21 mouse cellular contexts compared by ENCODE assay signal in the genomic region with DNA sequence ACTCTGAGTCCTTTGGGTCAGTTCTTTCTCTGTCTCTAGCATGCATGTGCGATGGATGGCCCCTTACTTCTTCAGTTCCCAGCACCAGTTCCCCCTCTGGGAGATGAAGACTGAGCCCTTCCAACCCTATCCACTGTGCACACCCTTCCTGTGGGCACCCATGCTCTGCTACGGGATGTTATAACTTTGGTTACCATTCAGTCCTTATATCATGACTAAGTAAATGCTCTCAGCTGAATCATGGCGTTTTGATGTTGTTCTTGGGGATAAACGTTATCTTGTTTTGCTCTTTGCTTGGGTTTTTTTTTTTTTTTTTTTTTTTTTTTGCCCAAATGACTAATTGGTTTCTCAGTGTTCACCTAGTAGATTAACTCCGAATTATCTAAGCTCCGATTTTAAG. TPM values are rescaled to one million over a fixed set of nuclear protein-coding genes. Genes with fewer than 3 reads are reported as not detected.
DNase-seq lines count a peak whose midpoint lies in the region; ATAC-seq and TF ChIP-seq lines count a peak whose summit lies in the region.
"Had no signal": no experiment of that assay in that cellular context is flagged by ENCODE, and none has a peak within 500 bp of the region (broad histone marks: within the 10 kb centered on the region; RNA-seq: fewer than 3 reads in every experiment).

No protein-coding gene starts in this region.

- H3K4me1 ChIP-seq in megakaryocyte, embryonic 14.5 days: peaks cover 97% of the 10 kb centered on the region
- peaks cover 2% of the 10 kb centered on the region for H3K4me1 ChIP-seq in liver, embryonic 16.5 days (ENCODE audit: control insufficient read depth, low read depth, low read length)
- H3K4me1 ChIP-seq in intestine, embryonic 16.5 days (ENCODE audit: control insufficient read depth, insufficient read depth, low read length): peaks cover 20% of the 10 kb centered on the region
- H3K4me1 ChIP-seq: embryonic facial prominence, embryonic 12.5 days; hindbrain, embryonic 12.5 days had no signal

- no peak overlapping the region for H3K27ac ChIP-seq in liver, embryonic 16.5 days (ENCODE audit: low read length)
- no peak overlapping the region for H3K27ac ChIP-seq in intestine, embryonic 16.5 days (ENCODE audit: low read length)
- H3K27ac ChIP-seq: embryonic facial prominence, embryonic 12.5 days; forebrain, embryonic 12.5 days; gastrocnemius, adult 2 months; hindbrain, embryonic 12.5 days had no signal

- H3K27me3 ChIP-seq in megakaryocyte, embryonic 14.5 days (replicated peaks): no peaks in the 10 kb centered on the region
- no peaks in the 10 kb centered on the region for H3K27me3 ChIP-seq in liver, embryonic 16.5 days (ENCODE audit: control insufficient read depth, insufficient read depth, low read depth, low read length)
- H3K27me3 ChIP-seq in myocyte (ENCODE audit: control insufficient read depth, insufficient read depth, insufficient read length): no peaks in the 10 kb centered on the region
- no peaks in the 10 kb centered on the region for H3K27me3 ChIP-seq in intestine, embryonic 16.5 days (replicated peaks; ENCODE audit: control insufficient read depth, insufficient read depth, low read length)
- H3K27me3 ChIP-seq: embryonic facial prominence, embryonic 12.5 days; forebrain, embryonic 12.5 days; hindbrain, embryonic 12.5 days had no signal

- peaks cover 51% of the 10 kb centered on the region for H3K36me3 ChIP-seq in megakaryocyte, embryonic 14.5 days (replicated peaks; ENCODE audit: low read length)
- H3K36me3 ChIP-seq in liver, embryonic 16.5 days (ENCODE audit: control insufficient read depth, insufficient read depth): no peaks in the 10 kb centered on the region
- no peaks in the 10 kb centered on the region for H3K36me3 ChIP-seq in myocyte (ENCODE audit: control insufficient read depth, insufficient read depth)
- no peaks in the 10 kb centered on the region for H3K36me3 ChIP-seq in intestine, embryonic 16.5 days (ENCODE audit: control insufficient read depth, insufficient read depth, low read length)
- H3K36me3 ChIP-seq: embryonic facial prominence, embryonic 12.5 days; forebrain, embryonic 12.5 days; hindbrain, embryonic 12.5 days had no signal

- no peaks in the 10 kb centered on the region for H3K9me3 ChIP-seq in megakaryocyte, embryonic 14.5 days
- no peaks in the 10 kb centered on the region for H3K9me3 ChIP-seq in liver, embryonic 16.5 days (replicated peaks; ENCODE audit: control insufficient read depth, low read length)
- H3K9me3 ChIP-seq in intestine, embryonic 16.5 days (ENCODE audit: control insufficient read depth, low read length): no peaks in the 10 kb centered on the region
- H3K9me3 ChIP-seq: embryonic facial prominence, embryonic 12.5 days; forebrain, embryonic 12.5 days; hindbrain, embryonic 12.5 days had no signal

- H3ac ChIP-seq in myocyte (ENCODE audit: control insufficient read depth, insufficient read length): no peak overlapping the region

- peaks cover 78% of the 10 kb centered on the region for H3K79me2 ChIP-seq in myocyte (ENCODE audit: control insufficient read depth, insufficient read depth)

- H3K4me2 ChIP-seq in liver, embryonic 16.5 days (ENCODE audit: low read depth, low read length): no peak overlapping the region
- peak overlapping the region; percentile 23 for H3K4me2 ChIP-seq in myocyte (ENCODE audit: low read depth)
- no peak overlapping the region for H3K4me2 ChIP-seq in intestine, embryonic 16.5 days (ENCODE audit: low read depth, low read length)
- H3K4me2 ChIP-seq: embryonic facial prominence, embryonic 12.5 days; forebrain, embryonic 12.5 days; hindbrain, embryonic 12.5 days had no signal

- H3K4me3 ChIP-seq in megakaryocyte, embryonic 14.5 days (replicated peaks): peak overlapping the region; percentile 71
- no peak overlapping the region for H3K4me3 ChIP-seq in liver, embryonic 16.5 days (ENCODE audit: low read depth, low read length)
- no peak overlapping the region for H3K4me3 ChIP-seq in myocyte
- H3K4me3 ChIP-seq in intestine, embryonic 16.5 days (ENCODE audit: low read length): no peak overlapping the region
- H3K4me3 ChIP-seq: embryonic facial prominence, embryonic 12.5 days; forebrain, embryonic 12.5 days; gastrocnemius, adult 2 months; hindbrain, embryonic 12.5 days had no signal

- no peak for TF ChIP-seq POLR2A in myocyte (IDR thresholded peaks at IDR 0.05; ENCODE audit: insufficient read length, low read depth)

- WGBS in liver, embryonic 16.5 days (ENCODE audit: insufficient replicate concordance): 53% methylated on average over 6 of the region's 6 CpGs
- WGBS in intestine, embryonic 16.5 days: 89% methylated on average over 6 of the region's 6 CpGs

- H3K9ac ChIP-seq in liver, embryonic 16.5 days (ENCODE audit: low read depth, low read length): no peak overlapping the region
- no peak overlapping the region for H3K9ac ChIP-seq in intestine, embryonic 16.5 days (ENCODE audit: low read depth, low read length)
- H3K9ac ChIP-seq: embryonic facial prominence, embryonic 12.5 days; forebrain, embryonic 12.5 days; hindbrain, embryonic 12.5 days had no signal

- no peak for ATAC-seq in megakaryocyte, adult 5-6 weeks (ENCODE audit: poor library complexity, severe bottlenecking)
- peak; percentile 51; the same call in 1 of the 2 replicates for ATAC-seq in liver, embryonic 16.5 days (ENCODE audit: low read depth)
- no peak for ATAC-seq in intestine, embryonic 16.5 days
- ATAC-seq: hindbrain, embryonic 16.5 days; inflammation-experienced regulatory T-cells, adult 6 months had no signal

- DNase-seq in adrenal gland, adult 2 months: peak; percentile 58
- no peak for DNase-seq in adrenal gland, postnatal 4 days (ENCODE audit: low spot score in 2 of 2)
- DNase-seq in left cerebral cortex, adult 8-10 months (ENCODE audit: low spot score in 2 of 2): no peak
- DNase-seq: adrenal gland, postnatal 25 days; cerebellum, adult 2 months; cerebellum, postnatal 10 days; embryo, embryonic 11 days; gastrocnemius, adult 2 months; gastrocnemius, postnatal 25 days; heart, postnatal 10 days; heart, postnatal 4 days had no signal

TF ChIP-seq in myocyte, 11 proteins besides CTCF, POLR2A, EP300 and RAD21:
- TF ChIP-seq TCF3 (IDR thresholded peaks at IDR 0.05; ENCODE audit: insufficient read length, low read depth) (no peak), POLR2AphosphoS2 (IDR thresholded peaks at IDR 0.05; ENCODE audit: insufficient read length, low read depth) (no peak), E2F4 (IDR thresholded peaks at IDR 0.05; ENCODE audit: insufficient read depth) (no peak), MAX (IDR thresholded peaks at IDR 0.05; ENCODE audit: low read depth) (no peak), CEBPB (IDR thresholded peaks at IDR 0.05; ENCODE audit: insufficient read depth, poor library complexity, severe bottlenecking) (no peak), SRF (IDR thresholded peaks at IDR 0.05; ENCODE audit: control insufficient read depth, insufficient read length, low read depth) (no peak), REST (IDR thresholded peaks at IDR 0.05; ENCODE audit: insufficient read depth, insufficient read length) (no peak), USF1 (IDR thresholded peaks at IDR 0.05; ENCODE audit: low read depth) (no peak), MYOG (IDR thresholded peaks at IDR 0.05; ENCODE audit: control insufficient read depth in 1 of 3, insufficient read depth in 1 of 3, insufficient read length in 2 of 3, low read depth in 2 of 3) (no peak), TCF12 (IDR thresholded peaks at IDR 0.05; ENCODE audit: insufficient read depth, poor library complexity, severe bottlenecking) (no peak)

RNA-seq across cellular contexts. Expression of gene Slc44a1, which starts 16.4 kb away (rescaled TPM):
- total RNA-seq in adrenal gland, adult 2 months (2021): 100 to 1,000 TPM in 1 of 2 experiments, 10 to 100 TPM in 1; 79.5 to 125 TPM
- polyA plus RNA-seq in adrenal gland, adult 2 months (2012; rRNA removed): 14.5 and 17.1 TPM in 2 replicates
- total RNA-seq in adrenal gland, postnatal 4 days (2021): 10 to 100 TPM; 95.4 to 95.8 TPM
- polyA plus RNA-seq in megakaryocyte, embryonic 14.5 days (2012; ENCODE audit: insufficient read depth, low replicate concordance): 6.2 and 11.1 TPM in 2 replicates
- total RNA-seq in megakaryocyte, adult 5-6 weeks (2015): 11.8 and 12.4 TPM in 2 replicates
- 9.1 and 10.1 TPM in 2 replicates for total RNA-seq in megakaryocyte, adult 5-6 weeks (2017)
- polyA plus RNA-seq in liver, embryonic 16.5 days (2015; fragmentation: Nextera tagmentation; extraction: Ambion mirVana): 7.3 and 9.7 TPM in 2 replicates
- 43.7 TPM for polyA plus RNA-seq in myocyte (2012; fragmentation: generic; extraction: Trizol)
- 17.2 and 22.0 TPM in 2 replicates for polyA plus RNA-seq in intestine, embryonic 16.5 days (2015; fragmentation: Nextera tagmentation; extraction: Ambion mirVana)
- 10 to 100 TPM; 80.8 to 88.6 (median 85.0) TPM for total RNA-seq in left cerebral cortex, adult 8-10 months (2022)
